Mouse (Mus musculus): ENCODE measurements around the gene Atxn7l1.

- no peak for TF ChIP-seq HCFC1 (IDR thresholded peaks at IDR 0.05; ENCODE audit: borderline replicate concordance, insufficient read depth, low read length)
- TF ChIP-seq ZC3H11A (IDR thresholded peaks at IDR 0.05; ENCODE audit: borderline replicate concordance, low read depth, low read length): no peak
- no peak for TF ChIP-seq MAFK (IDR thresholded peaks at IDR 0.05; ENCODE audit: insufficient read depth, low read depth, low read length)
- no peak for TF ChIP-seq ZNF384 (IDR thresholded peaks at IDR 0.05; ENCODE audit: low read depth, low read length)
Observed at GRCm38 (mm10) chr12:33358345-33358744, 210.9 kb downstream of the Atxn7l1 start.
